Mouse (Mus musculus): ENCODE measurements at regions not wholly inside any gene's neighbourhood (a gene's known extent, or its start where the extent isn't known, plus 50 kb on each side); places are given as distances from the start of the nearest gene placed in this dataset.

DNA sequence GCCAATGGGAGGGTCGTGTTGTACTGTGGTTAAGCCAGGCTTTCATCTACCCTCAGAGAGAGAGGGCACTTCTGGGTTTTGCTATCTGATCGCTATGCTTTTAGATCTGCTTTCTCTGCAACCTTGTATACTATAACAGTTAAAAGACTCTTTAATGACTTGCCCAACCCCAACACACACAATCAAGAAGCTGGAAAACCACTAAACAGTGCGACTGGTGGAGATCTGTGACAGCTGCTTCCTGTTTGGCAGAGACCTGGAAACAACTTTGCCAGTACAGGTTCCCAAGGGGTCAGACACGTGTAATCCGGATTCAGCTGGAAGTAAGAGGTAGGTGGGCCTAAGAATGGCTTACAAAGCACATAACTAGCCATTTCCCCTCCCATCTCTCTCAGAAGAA is 208.6 kb upstream of the Amigo2 start:
- TF ChIP-seq POLR2A (IDR thresholded peaks at IDR 0.05; ENCODE audit: low read depth, low read length) (no peak), CTCF (IDR thresholded peaks at IDR 0.05; ENCODE audit: extremely low read depth, insufficient read depth, insufficient read length, insufficient replicate concordance) (no peak)
